Mouse (Mus musculus): ENCODE data around the gene Syt2. TPM values are rescaled to one million over a fixed set of nuclear protein-coding genes. Genes with fewer than 3 reads are reported as not detected.

The Syt2 gene
- total RNA-seq, 4 experiments from 2014 or later = 0.30 TPM; not detected in 3

DNA sequence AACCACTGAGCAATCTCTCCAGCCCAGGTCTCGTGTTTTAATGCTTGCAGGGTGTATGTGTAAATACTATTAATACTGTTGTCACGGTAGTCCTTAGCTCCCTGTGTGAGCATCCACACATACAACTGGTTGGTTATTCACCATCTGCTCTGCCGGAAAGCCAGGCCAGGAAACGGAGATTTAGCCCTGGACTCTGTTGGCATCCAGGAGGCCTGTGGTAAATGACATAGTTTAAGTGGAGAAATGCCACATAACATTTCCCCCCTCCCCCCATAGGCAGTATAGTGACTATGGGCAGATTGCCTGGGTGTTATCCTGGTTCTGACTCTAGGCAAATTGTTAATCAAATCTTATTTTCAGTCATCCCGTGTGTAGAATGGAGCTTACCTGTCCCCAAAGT lies 4.3 kb downstream of the Syt2 start:
- no peak for DNase-seq (ENCODE audit: low spot score)

DNA sequence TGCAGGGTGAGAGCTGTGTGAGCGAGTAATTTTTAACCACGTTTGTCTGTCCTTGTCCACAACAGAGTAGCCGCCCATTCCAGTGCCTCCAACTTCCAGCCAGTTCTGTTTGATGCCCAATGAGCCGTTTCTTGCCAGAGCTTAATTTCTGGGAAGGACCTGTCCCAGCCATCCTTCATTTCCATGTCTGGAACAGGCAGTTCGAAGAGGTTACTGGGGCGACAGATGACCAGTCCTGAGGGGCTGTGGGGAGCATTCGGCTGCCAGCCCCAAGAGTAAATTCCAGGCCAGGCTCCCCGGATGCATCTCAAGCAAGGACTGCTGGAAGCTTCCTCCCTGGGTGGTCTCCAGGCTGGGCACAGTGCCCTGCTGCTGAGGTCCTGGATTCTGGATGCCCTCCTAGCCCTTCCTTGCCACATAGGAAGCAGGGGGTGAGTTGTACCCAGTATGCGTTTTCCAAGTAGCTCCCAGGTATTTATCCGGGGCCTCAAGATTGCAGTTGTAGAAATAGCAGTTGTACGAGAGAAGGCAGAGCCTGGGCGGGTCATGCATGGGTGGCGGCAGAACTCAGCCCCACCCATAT lies 4.9 kb downstream of the Syt2 start:
- DNase-seq (ENCODE audit: low spot score) = no peak

DNA sequence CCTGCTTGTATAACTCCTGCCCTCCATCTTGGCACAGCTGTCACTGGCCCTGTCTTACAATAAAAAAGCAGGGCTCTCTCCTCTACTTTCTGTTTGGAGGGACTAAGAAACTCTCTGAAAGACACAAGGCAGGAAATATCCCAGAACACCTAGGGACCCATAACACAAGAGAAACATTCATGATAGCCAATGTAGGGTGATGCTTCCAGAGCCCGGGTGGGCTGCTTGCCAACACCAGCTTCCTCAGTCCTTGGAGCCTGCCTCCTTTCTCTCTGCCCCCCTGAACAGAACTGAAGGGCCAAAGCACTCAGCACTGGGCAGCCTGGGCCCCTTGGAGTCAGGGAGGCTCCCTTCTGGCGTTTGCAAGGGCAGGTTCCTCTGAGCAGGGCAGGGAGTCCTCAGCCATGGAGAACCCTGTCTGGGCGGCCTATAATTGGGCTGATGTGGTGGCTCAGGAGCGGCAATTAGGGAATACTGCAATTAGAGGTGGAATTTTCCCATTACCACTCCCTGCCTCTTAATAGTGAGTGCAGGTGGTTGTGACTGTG lies 5.4 kb downstream of the Syt2 start:
- no peak for DNase-seq (ENCODE audit: low spot score)

- DNase-seq (ENCODE audit: low spot score) = no peak
Measured at GRCm38 (mm10) chr1:134653603-134654257, 7.3 kb downstream of the Syt2 start.

- DNase-seq (ENCODE audit: low spot score) = no peak
Measured at GRCm38 (mm10) chr1:134658841-134659240, 12.4 kb downstream of the Syt2 start.

- no peak for DNase-seq (ENCODE audit: low spot score)
Measured at GRCm38 (mm10) chr1:134660163-134660562, 13.7 kb downstream of the Syt2 start.

DNA sequence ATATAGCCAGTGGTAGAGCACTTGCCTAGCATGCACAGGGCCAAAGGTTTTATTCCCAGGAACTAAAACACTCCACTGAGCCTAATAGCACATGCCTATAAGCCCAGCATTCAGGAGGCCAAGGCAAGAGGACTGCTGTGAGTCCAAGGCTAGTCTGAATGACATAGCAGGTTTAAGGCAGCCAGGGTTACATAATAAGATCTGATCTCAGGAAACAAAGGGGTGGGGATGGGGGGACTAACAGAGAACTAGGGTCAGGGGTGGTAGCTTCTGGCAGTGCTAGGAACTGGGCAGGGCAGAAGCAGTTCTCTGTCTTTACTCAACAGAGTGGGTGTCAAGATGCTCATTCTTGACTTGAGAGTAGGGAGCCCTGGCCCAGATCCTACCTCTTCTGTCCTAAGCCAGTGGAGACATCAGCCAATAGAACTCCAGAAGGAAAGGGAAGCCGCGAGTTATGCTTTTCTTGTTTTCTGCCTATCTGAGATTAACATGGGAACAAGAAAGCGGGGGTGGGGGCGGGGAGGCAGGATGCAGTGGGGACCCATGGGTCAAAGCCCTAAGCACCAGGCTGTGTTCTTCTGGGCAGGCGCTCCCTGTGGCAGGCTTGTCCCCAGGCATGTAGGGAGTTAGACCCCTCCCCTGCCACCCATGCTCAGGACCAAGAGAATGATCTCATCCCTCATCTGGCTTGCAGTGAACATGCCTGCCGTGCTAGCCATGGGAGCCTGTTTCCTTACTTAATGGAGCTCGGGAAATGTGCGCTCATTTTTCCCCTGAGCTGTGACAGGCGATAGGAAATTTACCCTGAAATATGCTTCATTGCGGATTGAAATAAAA lies 25.0 kb downstream of the Syt2 start:
- no peak for DNase-seq (ENCODE audit: low spot score)

DNA sequence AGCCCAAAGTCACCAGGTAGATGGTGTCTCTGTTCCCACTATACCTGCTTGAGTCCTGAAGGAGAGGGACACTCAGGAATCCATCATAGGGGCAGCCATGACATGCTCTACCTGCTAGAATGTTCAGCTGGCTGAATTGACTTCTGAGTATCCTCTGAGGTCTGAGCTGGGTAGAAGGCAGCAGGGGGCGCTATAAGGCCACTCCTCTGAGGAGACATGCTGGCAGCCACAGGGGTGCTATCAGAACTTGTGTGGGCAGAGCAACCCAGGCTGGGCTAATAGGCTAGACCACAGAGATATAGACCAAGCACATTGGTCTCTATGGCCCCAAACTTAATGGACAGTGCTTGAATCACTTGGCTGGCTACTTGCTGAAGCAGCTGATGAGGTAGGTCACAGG lies 27.8 kb downstream of the Syt2 start:
- DNase-seq (ENCODE audit: low spot score) = no peak

GRCm38 (mm10) chr1:134679445-134679844 lies 33.0 kb downstream of the Syt2 start:
- DNase-seq (ENCODE audit: low spot score) = peak; percentile 14

DNA sequence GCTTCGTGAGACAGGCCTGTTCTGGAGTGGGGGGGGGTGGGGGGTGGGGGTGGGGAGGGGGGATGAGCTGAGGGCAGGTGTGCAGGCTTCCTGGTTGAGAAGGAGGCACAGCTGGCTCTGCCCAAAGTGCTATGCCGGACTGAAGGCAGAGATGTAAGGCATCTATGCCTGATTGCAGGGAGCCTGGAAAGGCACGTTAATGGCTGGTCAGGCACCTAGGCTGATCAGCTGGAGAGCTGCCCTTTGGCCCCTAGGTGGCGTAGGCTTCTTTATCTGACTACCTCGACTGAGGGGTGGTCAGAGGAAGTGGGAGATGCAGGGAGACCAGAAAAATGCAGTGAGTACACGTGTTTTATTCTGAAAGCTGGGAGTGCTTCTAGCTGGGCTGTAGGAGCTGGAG lies 34.1 kb downstream of the Syt2 start:
- DNase-seq (ENCODE audit: low spot score) = no peak

GRCm38 (mm10) chr1:134682460-134682859 lies 36.0 kb downstream of the Syt2 start:
- no peak for DNase-seq (ENCODE audit: low spot score)

DNA sequence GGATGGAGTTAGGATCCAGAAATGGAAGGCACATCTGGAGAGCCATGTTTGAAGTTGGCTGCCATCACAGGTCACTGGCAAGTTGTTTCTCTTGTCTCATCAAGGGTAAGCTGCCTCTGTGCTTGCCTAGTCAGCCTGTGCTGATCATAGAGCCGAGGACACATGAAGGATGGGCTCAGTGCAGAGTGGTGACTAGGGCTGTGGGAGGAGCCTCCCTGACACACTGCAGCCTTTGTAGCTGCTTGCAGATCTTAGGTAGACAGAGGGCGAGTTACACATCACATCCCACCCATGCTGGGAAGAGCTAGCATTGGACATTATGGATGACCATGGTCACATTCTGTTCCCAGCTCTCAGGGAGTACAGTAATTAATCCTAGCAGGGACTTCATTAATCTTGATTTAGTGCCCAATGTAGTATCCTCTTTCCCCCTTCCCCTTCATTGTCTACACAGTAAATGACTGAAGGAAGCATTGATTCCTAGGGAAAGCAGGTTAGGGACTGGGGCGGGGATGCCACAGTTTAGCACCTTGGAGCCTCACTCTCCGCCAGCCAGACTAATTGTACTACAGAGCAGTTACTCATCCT lies 40.5 kb downstream of the Syt2 start:
- no peak for DNase-seq (ENCODE audit: low spot score)

- DNase-seq (ENCODE audit: low spot score) = no peak
Measured at GRCm38 (mm10) chr1:134696302-134696701, 49.8 kb downstream of the Syt2 start.

- DNase-seq (ENCODE audit: low spot score) = no peak
Measured at GRCm38 (mm10) chr1:134697073-134697472, 50.6 kb downstream of the Syt2 start.

GRCm38 (mm10) chr1:134697522-134698250 lies 51.2 kb downstream of the Syt2 start:
- no peak for DNase-seq (ENCODE audit: low spot score)

DNA sequence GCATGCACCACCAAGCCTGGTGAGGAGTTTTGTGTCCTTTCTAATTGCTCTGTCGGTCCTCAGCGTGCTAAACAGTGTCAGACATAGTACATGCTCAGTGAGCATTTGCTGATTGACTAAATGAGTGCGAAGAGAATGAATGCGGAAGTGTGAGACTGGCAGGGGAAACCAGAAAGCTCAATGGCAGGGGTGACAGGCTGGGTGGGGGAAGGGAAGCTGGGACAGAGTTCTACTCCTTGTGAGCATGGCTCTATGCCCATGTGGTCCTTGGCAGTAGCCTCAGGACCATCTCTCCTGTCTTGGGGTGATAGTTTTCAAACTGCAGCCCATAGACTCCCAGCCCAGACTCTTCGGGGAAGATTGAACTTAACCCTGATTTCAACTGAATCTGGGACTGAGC lies 52.0 kb downstream of the Syt2 start:
- no peak for DNase-seq (ENCODE audit: low spot score)

GRCm38 (mm10) chr1:134699390-134699789 lies 52.9 kb downstream of the Syt2 start:
- no peak for DNase-seq (ENCODE audit: low spot score)

DNA sequence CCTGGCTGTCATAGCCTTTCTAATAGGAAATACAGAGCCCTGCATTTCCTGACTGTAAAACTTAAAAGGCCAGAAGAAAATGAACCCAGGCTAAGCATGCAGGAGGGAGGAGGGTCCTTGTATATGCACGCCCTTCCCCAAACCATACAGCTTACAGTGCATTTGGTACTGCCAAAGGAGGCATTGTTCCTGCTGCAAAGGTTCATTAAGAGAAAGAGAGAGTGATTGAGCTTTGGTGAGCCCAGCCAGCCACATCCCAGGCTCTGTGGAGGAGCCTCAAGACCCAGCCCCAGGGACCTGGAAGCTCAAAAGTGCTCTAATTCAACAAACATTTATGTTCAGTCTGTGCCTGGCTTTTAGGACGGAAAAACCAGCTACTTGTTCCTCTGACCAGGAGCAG lies 53.7 kb downstream of the Syt2 start:
- no peak for DNase-seq (ENCODE audit: low spot score)

- DNase-seq (ENCODE audit: low spot score) = no peak
Measured at GRCm38 (mm10) chr1:134700634-134701033, 54.2 kb downstream of the Syt2 start.

GRCm38 (mm10) chr1:134701191-134701590 lies 54.7 kb downstream of the Syt2 start:
- no peak for DNase-seq (ENCODE audit: low spot score)

GRCm38 (mm10) chr1:134703232-134703631 lies 56.8 kb downstream of the Syt2 start:
- no peak for DNase-seq (ENCODE audit: low spot score)

Measured in heart, adult 8-10 months (tissue).